Mouse (Mus musculus) left cerebral cortex, adult 9 months (tissue): ENCODE results near the gene Angptl1.

Experiments used
- DNase-seq, 2 experiments: peaks; one replicate each; pipeline ENCODE4 v3.0.0; 2022; ENCODE audit warnings: low spot score in 2 of 2

The Angptl1 gene

GRCm38 (mm10) chr1:156838177-156838576, at the start of gene Angptl1:
Gene Angptl1 (plus strand): TSS chr1:156838562.
- no peak for DNase-seq

GRCm38 (mm10) chr1:156789844-156790490, 48.4 kb upstream of the Angptl1 start:
- no peak for DNase-seq

GRCm38 (mm10) chr1:156796251-156796650, 42.1 kb upstream of the Angptl1 start:
- DNase-seq: no peak

GRCm38 (mm10) chr1:156801276-156801675, 37.1 kb upstream of the Angptl1 start:
- DNase-seq: no peak

GRCm38 (mm10) chr1:156808332-156808731, 30.0 kb upstream of the Angptl1 start:
- DNase-seq: no peak

- DNase-seq: no peak
Observed at GRCm38 (mm10) chr1:156811928-156812327, 26.4 kb upstream of the Angptl1 start.

- DNase-seq: no peak
Observed at GRCm38 (mm10) chr1:156812716-156813115, 25.6 kb upstream of the Angptl1 start.

- DNase-seq: no peak
Observed at GRCm38 (mm10) chr1:156813485-156813884, 24.9 kb upstream of the Angptl1 start.

GRCm38 (mm10) chr1:156819236-156819635, 19.1 kb upstream of the Angptl1 start:
- no peak for DNase-seq

GRCm38 (mm10) chr1:156838695-156839094, 333 bp downstream of the Angptl1 start:
- DNase-seq: peak in 1 of 2 experiments; percentile 16

- DNase-seq: peak in 1 of 2 experiments; percentile 17
Observed at GRCm38 (mm10) chr1:156841625-156842339, 3.4 kb downstream of the Angptl1 start.

- no peak for DNase-seq
Observed at GRCm38 (mm10) chr1:156847098-156847497, 8.7 kb downstream of the Angptl1 start.

GRCm38 (mm10) chr1:156852409-156852808, 14.0 kb downstream of the Angptl1 start:
- no peak for DNase-seq

- no peak for DNase-seq
Observed at GRCm38 (mm10) chr1:156852872-156853271, 14.5 kb downstream of the Angptl1 start.

- no peak for DNase-seq
Observed at GRCm38 (mm10) chr1:156854558-156854957, 16.2 kb downstream of the Angptl1 start.

GRCm38 (mm10) chr1:156856666-156857065, 18.3 kb downstream of the Angptl1 start:
- DNase-seq: no peak

GRCm38 (mm10) chr1:156859156-156859555, 20.8 kb downstream of the Angptl1 start:
- no peak for DNase-seq

GRCm38 (mm10) chr1:156859711-156860250, 21.4 kb downstream of the Angptl1 start:
- DNase-seq: no peak

GRCm38 (mm10) chr1:156860266-156860665, 21.9 kb downstream of the Angptl1 start:
- DNase-seq: no peak

- DNase-seq: no peak
Observed at GRCm38 (mm10) chr1:156861475-156862043, 23.2 kb downstream of the Angptl1 start.

- DNase-seq: no peak
Observed at GRCm38 (mm10) chr1:156863726-156864125, 25.4 kb downstream of the Angptl1 start.

- peak in 1 of 2 experiments; percentile 29 for DNase-seq
Observed at GRCm38 (mm10) chr1:156864240-156864639, 25.9 kb downstream of the Angptl1 start.

- DNase-seq: no peak
Observed at GRCm38 (mm10) chr1:156870028-156870427, 31.7 kb downstream of the Angptl1 start.
